Mouse (Mus musculus): ENCODE measurements around the gene Dmrtc2. TPM values are rescaled to one million over a fixed set of nuclear protein-coding genes. Genes with fewer than 3 reads are reported as not detected.

The Dmrtc2 gene
- polyA plus RNA-seq, 1 experiment from 2014 or later = 0.13 TPM

- ATAC-seq (replicated peaks) = no peak
- Histone ChIP-seq H3K9me3 (no peaks in the 10 kb centered on the region), H3K36me3 (replicated peaks) (no peaks in the 10 kb centered on the region), H3K4me2 (no peak overlapping the region), H3K4me1 (no peaks in the 10 kb centered on the region; the same call in 1 of the 2 replicates), H3K9ac (no peak overlapping the region), H3K4me3 (no peak overlapping the region), H3K27ac (no peak overlapping the region), H3K27me3 (replicated peaks) (no peaks in the 10 kb centered on the region)
- 86% methylated on average over 5 of the region's 5 CpGs for WGBS
Observed at GRCm38 (mm10) chr7:24851596-24852325, 18.1 kb upstream of the Dmrtc2 start.

DNA sequence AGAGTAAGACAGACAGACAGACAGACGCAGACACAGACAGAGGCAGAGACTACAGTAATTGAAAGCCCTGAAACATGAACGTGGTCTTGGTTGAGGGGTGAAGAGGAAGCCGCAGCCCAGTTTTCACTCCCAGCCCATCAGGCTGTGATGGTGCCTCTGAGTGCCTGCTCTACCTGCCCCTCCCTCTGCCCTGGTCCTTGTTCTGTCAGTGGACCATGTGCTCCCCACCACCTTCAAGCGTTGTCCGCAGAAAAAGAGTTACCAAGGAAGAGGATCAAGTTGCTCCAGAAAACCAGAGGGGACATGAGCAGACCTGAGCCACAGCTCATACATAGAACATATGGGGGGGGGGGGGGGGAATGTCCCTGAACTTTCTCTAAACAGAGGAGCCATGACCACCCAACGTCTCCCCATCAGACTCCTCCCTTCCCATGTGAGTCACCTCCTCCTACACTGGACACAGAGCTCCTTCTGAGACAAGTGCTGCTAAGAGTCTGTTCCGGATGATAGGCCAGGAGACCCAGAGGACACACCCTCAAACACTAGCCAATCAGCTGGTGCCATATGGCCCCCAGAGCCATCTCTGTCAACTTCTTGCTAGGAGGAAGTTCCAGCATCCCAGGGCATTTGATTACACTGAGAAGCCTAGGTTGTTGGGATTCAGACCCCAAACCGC, 17.2 kb upstream of the Dmrtc2 start:
- Histone ChIP-seq H3K4me2 (no peak overlapping the region), H3K4me3 (no peak overlapping the region), H3K9ac (no peak overlapping the region), H3K27me3 (replicated peaks) (no peaks in the 10 kb centered on the region), H3K27ac (no peak overlapping the region), H3K4me1 (no peaks in the 10 kb centered on the region; the same call in 1 of the 2 replicates), H3K36me3 (replicated peaks) (no peaks in the 10 kb centered on the region), H3K9me3 (no peaks in the 10 kb centered on the region)
- WGBS = 78% methylated on average over 6 of the region's 8 CpGs
- no peak for ATAC-seq (replicated peaks)

DNA sequence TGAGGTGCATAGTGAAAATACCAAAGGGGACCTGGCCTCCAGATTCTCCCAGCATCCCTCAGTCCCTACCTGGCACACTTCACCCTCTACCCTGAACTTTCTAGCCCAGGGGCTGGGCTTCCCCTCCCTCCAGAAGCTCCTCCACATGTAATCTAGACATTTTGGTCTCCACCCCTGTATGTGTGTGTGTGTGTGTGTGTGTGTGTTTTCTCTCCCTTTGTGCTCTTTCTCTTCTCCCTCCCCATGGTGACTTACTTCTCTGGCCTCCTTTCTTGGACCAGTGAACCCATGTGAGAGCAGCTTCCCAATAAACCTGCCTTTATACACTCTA, 16.7 kb upstream of the Dmrtc2 start:
- H3K4me1 ChIP-seq = no peaks in the 10 kb centered on the region; the same call in 1 of the 2 replicates
- H3K36me3 ChIP-seq (replicated peaks) = no peaks in the 10 kb centered on the region
- H3K4me2 ChIP-seq = no peak overlapping the region
- no peak overlapping the region for H3K4me3 ChIP-seq
- no peak overlapping the region for H3K27ac ChIP-seq
- H3K9me3 ChIP-seq = no peaks in the 10 kb centered on the region
- H3K9ac ChIP-seq = no peak overlapping the region
- no peaks in the 10 kb centered on the region for H3K27me3 ChIP-seq (replicated peaks)
- no peak for ATAC-seq (replicated peaks)

GRCm38 (mm10) chr7:24853695-24854094, 16.2 kb upstream of the Dmrtc2 start:
- H3K4me3 ChIP-seq = no peak overlapping the region
- H3K9ac ChIP-seq = no peak overlapping the region
- H3K4me2 ChIP-seq = no peak overlapping the region
- no peak overlapping the region for H3K27ac ChIP-seq
- ATAC-seq (replicated peaks) = no peak
- H3K9me3 ChIP-seq = no peaks in the 10 kb centered on the region
- H3K4me1 ChIP-seq = no peaks in the 10 kb centered on the region; the same call in 1 of the 2 replicates
- no peaks in the 10 kb centered on the region for H3K36me3 ChIP-seq (replicated peaks)
- 44% methylated on average over 7 of the region's 7 CpGs for WGBS
- H3K27me3 ChIP-seq (replicated peaks) = no peaks in the 10 kb centered on the region

DNA sequence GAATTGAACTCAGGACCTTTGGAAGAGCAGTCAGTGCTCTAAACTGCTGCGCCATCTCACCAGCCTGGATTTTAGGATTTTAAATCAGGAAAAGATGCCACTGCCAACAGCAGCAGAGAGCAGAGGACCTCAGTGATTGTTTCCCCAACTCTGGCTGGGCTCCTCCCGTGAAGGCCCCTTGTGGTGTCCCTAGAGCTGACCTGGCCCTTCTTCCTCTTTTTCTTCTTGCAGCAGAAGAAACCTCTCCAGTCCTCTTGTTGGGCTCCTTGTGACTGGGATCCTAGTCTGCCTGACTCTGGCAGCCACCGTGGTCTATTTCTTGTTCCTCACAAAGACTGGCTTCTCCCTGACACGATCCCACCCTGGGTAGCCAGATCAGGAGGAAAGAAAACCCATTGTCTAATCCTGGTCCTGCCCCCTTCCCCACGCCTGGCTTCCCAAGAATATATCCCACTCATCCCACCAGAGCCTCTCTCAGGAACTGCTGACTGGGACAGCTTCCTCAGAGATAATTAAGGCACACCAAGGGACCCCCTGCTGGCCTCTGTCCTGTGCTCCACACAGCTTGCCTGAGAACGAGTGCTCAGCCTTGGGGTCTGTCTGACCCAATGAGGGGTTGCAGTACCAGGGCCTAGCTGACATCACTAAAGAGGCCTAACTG, 13.3 kb upstream of the Dmrtc2 start:
- 33% methylated on average over 6 of the region's 6 CpGs for WGBS
- Histone ChIP-seq H3K27me3 (replicated peaks) (no peaks in the 10 kb centered on the region), H3K9ac (no peak overlapping the region), H3K27ac (no peak overlapping the region), H3K36me3 (replicated peaks) (no peaks in the 10 kb centered on the region), H3K9me3 (no peaks in the 10 kb centered on the region), H3K4me2 (no peak overlapping the region), H3K4me1 (no peaks in the 10 kb centered on the region), H3K4me3 (no peak overlapping the region)
- ATAC-seq (replicated peaks) = no peak

DNA sequence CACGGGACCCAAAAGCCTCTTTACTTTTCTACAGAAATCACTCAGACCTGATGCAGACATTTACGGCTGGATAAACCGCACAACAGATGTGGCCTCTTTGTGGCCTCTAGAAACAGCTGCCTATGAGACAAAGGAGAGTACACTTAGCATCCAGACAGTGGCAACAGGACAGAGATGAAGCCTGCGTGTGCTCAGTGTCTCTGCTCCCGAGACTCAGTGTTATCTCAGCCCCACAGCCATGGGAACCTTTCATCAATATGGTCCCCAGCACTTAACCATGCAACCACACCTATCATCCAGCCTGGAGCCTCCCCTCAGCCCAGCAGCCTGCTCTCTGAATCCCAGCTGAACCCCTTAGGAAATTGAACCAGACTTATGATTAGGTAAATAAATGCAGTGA, 10.6 kb upstream of the Dmrtc2 start:
- WGBS = 77% methylated on average over 5 of the region's 5 CpGs
- Histone ChIP-seq H3K27me3 (replicated peaks) (no peaks in the 10 kb centered on the region), H3K4me2 (no peak overlapping the region), H3K9ac (no peak overlapping the region), H3K27ac (no peak overlapping the region), H3K4me3 (no peak overlapping the region), H3K4me1 (no peaks in the 10 kb centered on the region), H3K9me3 (no peaks in the 10 kb centered on the region), H3K36me3 (replicated peaks) (no peaks in the 10 kb centered on the region)
- no peak for ATAC-seq (replicated peaks)

DNA sequence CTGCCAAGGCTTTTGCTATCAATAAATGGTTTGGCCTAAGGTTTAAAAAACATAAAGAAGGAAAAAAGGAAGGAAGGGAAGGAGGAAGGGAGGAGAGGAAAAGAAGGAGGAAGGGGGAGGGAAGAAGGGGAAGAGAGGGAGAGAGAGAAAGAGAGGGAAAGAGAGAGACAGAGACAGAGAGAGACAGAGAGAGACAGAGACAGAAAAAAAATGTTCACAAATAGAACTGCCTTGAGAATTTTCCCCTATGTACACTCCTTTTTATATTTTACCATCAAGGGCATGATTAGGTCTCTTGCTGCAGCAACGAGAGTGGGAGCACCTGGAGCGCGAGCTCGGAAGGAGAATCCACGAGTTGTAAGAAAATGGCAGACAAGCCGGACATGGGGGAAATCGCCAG, 7.9 kb upstream of the Dmrtc2 start, which contains the start of gene Gm9844:
Gene Gm9844 (plus strand): TSS at position 301 of the 400 bp plus-strand sequence.
- Histone ChIP-seq H3K9ac (no peak within 1 kb of the TSS), H3K27ac (no peak within 1 kb of the TSS), H3K4me2 (no peak within 1 kb of the TSS), H3K36me3 (replicated peaks) (no peaks in the 10 kb centered on the region), H3K27me3 (replicated peaks) (no peaks in the 10 kb centered on the region), H3K4me3 (no peak within 1 kb of the TSS), H3K9me3 (no peaks in the 10 kb centered on the region), H3K4me1 (no peaks in the 10 kb centered on the region)
- no peak for ATAC-seq (replicated peaks)
- 86% methylated on average over 7 of the region's 7 CpGs for WGBS

DNA sequence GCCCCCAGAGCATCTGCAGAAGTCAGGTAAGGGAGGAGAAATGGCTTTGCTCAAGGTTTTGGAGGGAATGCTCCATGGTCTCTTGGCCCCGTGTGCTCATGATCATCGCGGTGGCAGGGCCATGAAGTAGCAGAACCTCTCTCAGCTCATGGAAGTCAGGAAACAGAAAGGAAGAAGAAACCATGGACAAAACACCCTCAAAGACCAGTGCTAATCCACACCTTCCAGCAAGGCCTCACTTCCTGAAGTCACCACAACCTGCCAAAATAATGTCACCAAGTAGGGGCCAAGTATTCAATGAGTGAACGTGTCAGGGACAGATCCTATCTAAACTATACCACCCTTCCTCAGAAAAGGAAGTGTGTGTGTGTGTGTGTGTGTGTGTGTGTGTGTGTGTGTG, 7.0 kb upstream of the Dmrtc2 start:
- WGBS = 92% methylated on average over 4 of the region's 4 CpGs
- no peaks in the 10 kb centered on the region for H3K27me3 ChIP-seq (replicated peaks)

DNA sequence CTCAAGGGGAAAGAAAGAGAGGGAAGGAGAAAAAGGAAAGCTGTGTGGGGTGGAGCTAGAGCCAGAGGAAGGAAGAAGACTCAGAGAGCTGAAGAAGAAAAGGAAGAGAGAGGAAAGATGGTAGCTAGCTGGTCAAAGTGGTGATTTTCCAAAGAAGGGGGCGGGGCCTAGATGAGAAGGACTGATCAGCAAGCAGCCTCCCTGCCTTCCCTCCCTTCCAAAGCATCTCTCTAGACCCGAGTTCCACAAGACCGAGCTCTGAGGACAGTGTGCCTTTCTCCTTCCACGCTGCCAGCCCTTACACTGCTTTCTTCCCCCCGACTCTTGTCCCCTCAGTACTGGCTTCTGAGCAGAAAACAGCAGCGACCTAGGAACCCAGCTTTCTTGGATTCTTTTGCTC, 5.7 kb upstream of the Dmrtc2 start:
- Histone ChIP-seq H3K4me1 (no peaks in the 10 kb centered on the region), H3K27ac (no peak overlapping the region), H3K27me3 (replicated peaks) (no peaks in the 10 kb centered on the region), H3K4me2 (no peak overlapping the region), H3K36me3 (replicated peaks) (no peaks in the 10 kb centered on the region), H3K9ac (no peak overlapping the region), H3K4me3 (no peak overlapping the region), H3K9me3 (no peaks in the 10 kb centered on the region)
- ATAC-seq (replicated peaks) = no peak
- 31% methylated on average over 6 of the region's 6 CpGs for WGBS

More for the DNA sequence above, 7.0 kb upstream of the Dmrtc2 start:
- Histone ChIP-seq H3K4me1 (no peaks in the 10 kb centered on the region), H3K4me3 (no peak overlapping the region), H3K36me3 (replicated peaks) (no peaks in the 10 kb centered on the region), H3K27ac (no peak overlapping the region), H3K9me3 (no peaks in the 10 kb centered on the region), H3K9ac (no peak overlapping the region), H3K4me2 (no peak overlapping the region)
- no peak for ATAC-seq (replicated peaks)

GRCm38 (mm10) chr7:24869080-24869479, 777 bp upstream of the Dmrtc2 start:
- H3K9ac ChIP-seq = no peak overlapping the region
- H3K4me3 ChIP-seq = no peak overlapping the region
- H3K4me2 ChIP-seq = no peak overlapping the region
- WGBS = 29% methylated on average over 17 of the region's 17 CpGs
- no peak for ATAC-seq (replicated peaks)
- no peaks in the 10 kb centered on the region for H3K36me3 ChIP-seq (replicated peaks)
- no peak overlapping the region for H3K27ac ChIP-seq
- H3K9me3 ChIP-seq = no peaks in the 10 kb centered on the region
- H3K4me1 ChIP-seq = no peaks in the 10 kb centered on the region
- H3K27me3 ChIP-seq (replicated peaks) = 0 out of 2 replicates have a peak, but pooled peaks cover 4% of the 10 kb centered on the region

DNA sequence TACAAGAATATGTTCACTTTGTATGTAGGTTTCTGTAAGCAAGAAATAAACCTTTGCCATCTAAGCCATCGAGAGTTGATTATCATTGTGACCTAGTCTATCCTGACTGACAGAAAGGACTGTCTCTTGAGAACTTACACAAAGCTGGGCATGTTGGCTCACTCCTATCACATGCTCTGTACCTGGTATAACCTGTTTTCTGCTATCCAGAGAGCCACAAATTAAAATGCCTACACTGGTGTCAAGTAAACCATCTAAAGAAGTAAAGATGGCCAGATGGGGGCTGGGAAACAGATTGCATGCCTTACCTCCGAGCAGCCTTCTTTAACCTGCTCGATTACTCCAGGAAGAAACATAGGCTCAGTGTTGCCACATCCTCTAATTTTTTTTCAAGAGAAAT, 7.7 kb downstream of the Dmrtc2 start:
- WGBS = 82% methylated on average over 3 of the region's 3 CpGs

DNA sequence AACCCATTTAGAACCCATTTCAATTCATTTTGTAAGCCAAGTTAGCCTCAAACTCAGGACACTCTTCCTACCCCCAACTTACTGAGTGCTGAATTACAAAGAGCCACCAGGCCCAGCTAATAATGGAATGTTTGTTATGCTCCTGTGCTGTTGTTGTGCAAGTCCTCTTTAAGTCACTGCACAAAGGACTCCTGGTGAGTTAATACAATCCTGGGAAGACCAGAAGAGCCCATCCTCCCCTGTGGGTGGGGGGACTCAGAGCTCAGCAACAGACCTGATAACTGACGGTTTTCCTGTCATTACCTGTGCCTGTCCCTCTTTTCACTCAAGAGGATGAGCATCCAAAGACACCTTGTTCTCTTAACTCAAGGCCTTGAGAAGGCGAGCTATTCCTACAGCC, 9.8 kb downstream of the Dmrtc2 start:
- no peaks in the 10 kb centered on the region for H3K36me3 ChIP-seq (replicated peaks)
- no peaks in the 10 kb centered on the region for H3K9me3 ChIP-seq
- WGBS = 19% methylated on average over 2 of the region's 2 CpGs
- H3K4me3 ChIP-seq = no peak overlapping the region
- H3K4me1 ChIP-seq = no peaks in the 10 kb centered on the region
- H3K27ac ChIP-seq = no peak overlapping the region
- no peak for ATAC-seq (replicated peaks)
- H3K27me3 ChIP-seq (replicated peaks) = no peaks in the 10 kb centered on the region
- no peak overlapping the region for H3K4me2 ChIP-seq
- no peak overlapping the region for H3K9ac ChIP-seq

More for the DNA sequence above, 7.7 kb downstream of the Dmrtc2 start:
- ATAC-seq (replicated peaks) = no peak
- H3K4me1 ChIP-seq = no peaks in the 10 kb centered on the region
- H3K27ac ChIP-seq = no peak overlapping the region
- H3K27me3 ChIP-seq (replicated peaks) = no peaks in the 10 kb centered on the region
- H3K9ac ChIP-seq = no peak overlapping the region
- H3K36me3 ChIP-seq (replicated peaks) = no peaks in the 10 kb centered on the region
- H3K4me2 ChIP-seq = no peak overlapping the region
- no peak overlapping the region for H3K4me3 ChIP-seq
- H3K9me3 ChIP-seq = no peaks in the 10 kb centered on the region

All from midbrain, embryonic 15.5 days (tissue).